Mouse (Mus musculus): Measurements from ENCODE around the gene Gpr161.

- TF ChIP-seq CTCF (IDR thresholded peaks at IDR 0.05; ENCODE audit: borderline replicate concordance, control insufficient read depth, extremely low read depth, insufficient read depth, low read length, poor library complexity) (no peak), POLR2A (IDR thresholded peaks at IDR 0.05; ENCODE audit: control insufficient read depth, extremely low read depth, insufficient read depth, low read length, poor library complexity) (no peak)
Measured at GRCm38 (mm10) chr1:165322934-165323333, 27.3 kb downstream of the Gpr161 start.
